Comparison of ENCODE assay signal across 15 mouse cellular contexts in genomic region chr1:159124874-159125273, GRCm38 (mm10).
"Had no signal": no experiment of that assay in that cellular context is flagged by ENCODE, and none has a peak within 500 bp of the region (broad histone marks: within the 10 kb centered on the region; RNA-seq: fewer than 3 reads in every experiment).

No protein-coding gene starts in this region.

- H3K36me3 ChIP-seq: neural tube, embryonic 12.5 days; neural tube, embryonic 13.5 days; neural tube, embryonic 15.5 days had no signal

- H3K4me1 ChIP-seq: neural tube, embryonic 12.5 days; neural tube, embryonic 13.5 days; neural tube, embryonic 15.5 days had no signal

- H3K27ac ChIP-seq: neural tube, embryonic 12.5 days; neural tube, embryonic 13.5 days; neural tube, embryonic 15.5 days had no signal

- DNase-seq: retina, postnatal 1 day; right cerebral cortex, adult 18-20 months; right cerebral cortex, postnatal 14 days; right cerebral cortex, postnatal 25 days; right cerebral cortex, postnatal 4 days; spleen, adult 18-20 months; thymus, adult 18-20 months; thymus, adult 2 months; thymus, postnatal 14 days; thymus, postnatal 25 days; thymus, postnatal 36 days; thymus, postnatal 4 days had no signal

- H3K4me2 ChIP-seq: neural tube, embryonic 12.5 days; neural tube, embryonic 13.5 days; neural tube, embryonic 15.5 days had no signal

- H3K9me3 ChIP-seq: neural tube, embryonic 12.5 days; neural tube, embryonic 13.5 days; neural tube, embryonic 15.5 days had no signal

- H3K9ac ChIP-seq: neural tube, embryonic 12.5 days; neural tube, embryonic 13.5 days; neural tube, embryonic 15.5 days had no signal

- H3K4me3 ChIP-seq: neural tube, embryonic 12.5 days; neural tube, embryonic 13.5 days; neural tube, embryonic 15.5 days had no signal

- H3K27me3 ChIP-seq: neural tube, embryonic 12.5 days; neural tube, embryonic 13.5 days; neural tube, embryonic 15.5 days had no signal
